Mouse (Mus musculus) intestine, postnatal 0 days (tissue): ENCODE results near the gene Rasd1. TPM values are rescaled to one million over a fixed set of nuclear protein-coding genes. Genes with fewer than 3 reads are reported as not detected.

Source experiments
- ATAC-seq: fragments of 200-750 bp; cut with Nextera tagmentation; 2 replicates; pipeline ENCODE4 v1.8.0; 2017; ENCODE audit warnings: mild to moderate bottlenecking, moderate TSS enrichment, moderate library complexity
- H3K27ac ChIP-seq: fragments of 300-500 bp; sonication (generic); 2 replicates; pipeline ENCODE4 v1.5.1; 2014; ENCODE audit warnings: mild to moderate bottlenecking, low read depth, low read length, moderate library complexity
- H3K27me3 ChIP-seq: fragments of 300-500 bp; sonication (generic); replicated peaks from 2 replicates; pipeline ENCODE4 v1.6.1; 2014; ENCODE audit warnings: low read length, mixed read lengths; ENCODE audit not compliant: control insufficient read depth, insufficient read depth
- H3K36me3 ChIP-seq: fragments of 300-500 bp; sonication (generic); 2 replicates; pipeline ENCODE4 v1.6.1; 2014; ENCODE audit warnings: mild to moderate bottlenecking, moderate library complexity; ENCODE audit not compliant: control insufficient read depth, insufficient read depth
- H3K4me1 ChIP-seq: fragments of 300-500 bp; sonication (generic); replicated peaks from 2 replicates; pipeline ENCODE4 v1.6.1; 2014; ENCODE audit warnings: antibody characterized with exemption, low read length, mixed read lengths; ENCODE audit not compliant: control insufficient read depth, insufficient read depth
- H3K4me2 ChIP-seq: fragments of 300-500 bp; sonication (generic); replicated peaks from 2 replicates; pipeline ENCODE4 v1.6.1; 2014; ENCODE audit warnings: low read depth, mild to moderate bottlenecking, moderate library complexity
- H3K4me3 ChIP-seq: fragments of 300-500 bp; sonication (generic); 2 replicates; pipeline ENCODE4 v1.5.1; 2014; ENCODE audit warnings: low read depth, low read length
- H3K9ac ChIP-seq: fragments of 300-500 bp; sonication (generic); 2 replicates; pipeline ENCODE4 v1.6.1; 2014; ENCODE audit warnings: mild to moderate bottlenecking, low read depth, low read length
- H3K9me3 ChIP-seq: fragments of 300-500 bp; sonication (generic); 2 replicates; pipeline ENCODE4 v1.6.1; 2016; ENCODE audit warnings: mixed run types; ENCODE audit not compliant: control insufficient read depth
- CTCF ChIP-seq: sonication (generic); IDR thresholded peaks from 2 replicates; pipeline ENCODE4 v1.5.1; 2016; ENCODE audit warnings: low read depth, mild to moderate bottlenecking, control low read depth, antibody characterized with exemption, moderate library complexity
- WGBS: fragments of 180-500 bp; shearing (Covaris S2); extraction: QIAGEN DNeasy Blood & Tissue Kit; methylation state at CpG from one replicate; pipeline ENCODE4 v1.1.7; 2014; 5-methylcytosine and 5-hydroxymethylcytosine counted together
- polyA plus RNA-seq: library from polyadenylated mRNA; unstranded; fragments of >200 nt; fragmentation: Nextera tagmentation; extraction: Ambion mirVana; gene quantifications from 2 replicates; pipeline ENCODE4 v1.2.1, GENCODE M21; 2015

Rasd1 gene
- polyA plus RNA-seq, 1 experiment from 2014 or later = 1.4 TPM

DNA sequence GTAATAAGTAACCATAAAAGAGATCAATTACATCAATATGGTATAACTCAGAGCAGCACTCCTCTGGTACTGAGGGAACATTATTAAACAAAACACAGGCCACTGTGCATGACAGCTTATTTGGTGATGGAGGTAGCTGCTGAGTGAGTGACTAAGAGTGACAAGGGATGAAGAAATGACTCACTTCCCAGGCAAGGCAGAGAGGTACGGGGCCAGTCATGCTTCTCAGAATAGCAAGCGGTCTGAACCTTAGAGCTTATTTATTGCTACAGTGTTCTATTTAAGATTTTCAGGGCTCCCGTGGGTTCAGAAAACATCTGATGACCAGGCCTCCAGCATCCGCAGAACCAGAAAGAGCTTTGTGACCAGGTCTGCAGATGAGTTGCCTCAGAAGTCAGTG, 51.0 kb downstream of the Rasd1 start:
- H3K27me3 ChIP-seq = no peaks in the 10 kb centered on the region
- H3K9me3 ChIP-seq = no peaks in the 10 kb centered on the region
- no peaks in the 10 kb centered on the region for H3K4me1 ChIP-seq
- no peak overlapping the region for H3K27ac ChIP-seq
- WGBS = 64% methylated on average over 4 of the region's 4 CpGs
- H3K4me2 ChIP-seq = no peak overlapping the region
- TF ChIP-seq CTCF = no peak
- H3K9ac ChIP-seq = no peak overlapping the region
- no peak for ATAC-seq
- no peaks in the 10 kb centered on the region for H3K36me3 ChIP-seq
- no peak overlapping the region for H3K4me3 ChIP-seq

Other genes starting within 250 kb of the Rasd1 start
- gene Pld6, start 177.3 kb downstream of the Rasd1 start, polyA plus RNA-seq = 0.67 and 0.89 TPM in 2 replicates
- 36.8 and 38.1 TPM in 2 replicates for gene Flcn, start 154.9 kb downstream of the Rasd1 start, polyA plus RNA-seq
- 19.8 and 21.0 TPM in 2 replicates for gene Nt5m, start 125.5 kb downstream of the Rasd1 start, polyA plus RNA-seq
- gene Cops3, start 125.1 kb downstream of the Rasd1 start, polyA plus RNA-seq = 84.4 and 85.6 TPM in 2 replicates
- gene Med9, start 16.7 kb downstream of the Rasd1 start, polyA plus RNA-seq = 19.4 and 22.1 TPM in 2 replicates
- 4.2 and 5.0 TPM in 2 replicates for gene Pemt, start 81.5 kb upstream of the Rasd1 start, polyA plus RNA-seq
- gene Rai1, start 140.1 kb upstream of the Rasd1 start, polyA plus RNA-seq = 10.1 and 10.6 TPM in 2 replicates